Mouse (Mus musculus) midbrain, embryonic 11.5 days (tissue): Measurements from ENCODE around the gene Klhl3. TPM values are rescaled to one million over a fixed set of nuclear protein-coding genes. Genes with fewer than 3 reads are reported as not detected.
A peak's percentile ranks its signal among the peaks of the same experiment; 100 is the strongest.

Source experiments
- ATAC-seq: fragments of 200-750 bp; cut with Nextera tagmentation; 2 replicates; pipeline ENCODE4 v1.8.0; 2017; ENCODE audit warnings: moderate TSS enrichment, moderate library complexity; ENCODE audit not compliant: low FRiP score
- DNase-seq: peaks from one replicate; pipeline ENCODE4 v3.0.0; 2015; ENCODE audit warnings: low spot score; ENCODE audit errors: missing footprints
- H3K27ac ChIP-seq: fragments of 300-500 bp; sonication (generic); 2 replicates; pipeline ENCODE4 v1.5.1; 2014; ENCODE audit warnings: low read depth, low read length
- H3K27me3 ChIP-seq: fragments of 300-500 bp; sonication (generic); 2 replicates; pipeline ENCODE4 v1.6.1; 2014; ENCODE audit warnings: mild to moderate bottlenecking, low read length, moderate library complexity, mixed read lengths; ENCODE audit not compliant: control insufficient read depth, insufficient read depth
- H3K36me3 ChIP-seq: fragments of 300-500 bp; sonication (generic); 2 replicates; pipeline ENCODE4 v1.6.1; 2014; ENCODE audit warnings: mild to moderate bottlenecking, low read length, moderate library complexity, mixed read lengths; ENCODE audit not compliant: control insufficient read depth, insufficient read depth
- H3K4me1 ChIP-seq: fragments of 300-500 bp; sonication (generic); 2 replicates; pipeline ENCODE4 v1.6.1; 2014; ENCODE audit warnings: low read length; ENCODE audit not compliant: control insufficient read depth, insufficient read depth
- H3K4me2 ChIP-seq: fragments of 300-500 bp; sonication (generic); 2 replicates; pipeline ENCODE4 v1.6.1; 2014; ENCODE audit warnings: mild to moderate bottlenecking, moderate library complexity
- H3K4me3 ChIP-seq: fragments of 300-500 bp; sonication (generic); 2 replicates; pipeline ENCODE4 v1.5.1; 2014; ENCODE audit warnings: low read depth, low read length
- H3K9ac ChIP-seq: fragments of 300-500 bp; sonication (generic); 2 replicates; pipeline ENCODE4 v1.6.1; 2014; ENCODE audit warnings: low read length
- H3K9me3 ChIP-seq: fragments of 300-500 bp; sonication (generic); 2 replicates; pipeline ENCODE4 v1.6.1; 2016; ENCODE audit warnings: low read length; ENCODE audit not compliant: control insufficient read depth
- WGBS: fragments of 180-500 bp; shearing (Covaris S2); extraction: QIAGEN DNeasy Blood & Tissue Kit; methylation state at CpG from one replicate; pipeline ENCODE4 v1.1.7; 2014; 5-methylcytosine and 5-hydroxymethylcytosine counted together
- polyA plus RNA-seq: library from polyadenylated mRNA; unstranded; fragments of >200 nt; fragmentation: Nextera tagmentation; extraction: Ambion mirVana; gene quantifications from 2 replicates; pipeline ENCODE4 v1.2.1, GENCODE M21; 2014

Gene Klhl3
- polyA plus RNA-seq, 1 experiment from 2014 or later: 2.6 TPM

DNA sequence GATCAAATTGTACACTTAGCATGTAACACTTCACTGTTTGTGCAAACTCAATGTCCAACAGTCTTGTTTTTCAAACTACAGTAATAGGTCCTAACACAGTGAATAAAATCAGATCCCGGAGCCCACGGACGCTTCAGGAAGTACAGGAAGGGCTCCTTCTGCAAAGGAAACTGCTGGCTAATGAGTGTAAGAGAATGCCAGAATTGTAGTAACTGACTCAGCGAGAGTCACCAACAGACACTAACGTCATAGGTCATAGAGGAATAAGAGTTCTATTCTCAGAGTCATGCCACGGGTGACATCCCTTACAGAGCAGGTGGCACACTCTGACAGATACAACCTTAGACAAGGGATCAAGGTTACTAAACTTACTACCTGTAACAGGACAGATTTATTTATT, 78.9 kb downstream of the Klhl3 start:
- Histone ChIP-seq H3K4me3 (no peak overlapping the region), H3K4me1 (no peaks in the 10 kb centered on the region), H3K27ac (no peak overlapping the region), H3K4me2 (no peak overlapping the region), H3K27me3 (no peaks in the 10 kb centered on the region), H3K9me3 (no peaks in the 10 kb centered on the region), H3K36me3 (no peaks in the 10 kb centered on the region; the same call in 1 of the 2 replicates), H3K9ac (no peak overlapping the region)
- WGBS: 91% methylated on average over 6 of the region's 6 CpGs
- ATAC-seq (no peak), DNase-seq (no peak)

DNA sequence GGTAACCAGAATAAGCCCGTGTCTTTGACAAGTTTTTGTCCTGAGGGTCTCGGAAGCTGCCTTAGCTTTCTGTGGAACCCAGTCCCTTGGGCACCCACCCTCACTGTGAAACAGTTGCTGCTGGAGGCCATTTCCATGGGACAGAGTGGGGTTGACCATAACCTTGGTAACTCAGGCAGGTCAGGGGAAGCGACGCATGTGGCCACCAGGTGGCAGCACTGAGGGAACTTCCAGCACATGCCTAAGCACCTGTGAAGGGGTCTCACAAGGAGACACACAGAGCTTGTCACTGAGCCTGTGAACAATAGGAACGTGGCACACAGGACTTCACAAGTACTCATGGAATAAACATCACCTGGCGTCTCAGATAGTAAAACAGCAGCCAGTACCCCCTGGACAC, 81.6 kb downstream of the Klhl3 start:
- H3K27me3 ChIP-seq: no peaks in the 10 kb centered on the region
- no peak overlapping the region for H3K4me2 ChIP-seq
- WGBS: 49% methylated on average over 6 of the region's 6 CpGs
- no peaks in the 10 kb centered on the region for H3K9me3 ChIP-seq
- no peaks in the 10 kb centered on the region; the same call in 1 of the 2 replicates for H3K36me3 ChIP-seq
- no peaks in the 10 kb centered on the region for H3K4me1 ChIP-seq
- ATAC-seq (no peak), DNase-seq (peak; percentile 93)
- H3K27ac ChIP-seq: no peak overlapping the region
- H3K9ac ChIP-seq: no peak overlapping the region
- H3K4me3 ChIP-seq: no peak overlapping the region

DNA sequence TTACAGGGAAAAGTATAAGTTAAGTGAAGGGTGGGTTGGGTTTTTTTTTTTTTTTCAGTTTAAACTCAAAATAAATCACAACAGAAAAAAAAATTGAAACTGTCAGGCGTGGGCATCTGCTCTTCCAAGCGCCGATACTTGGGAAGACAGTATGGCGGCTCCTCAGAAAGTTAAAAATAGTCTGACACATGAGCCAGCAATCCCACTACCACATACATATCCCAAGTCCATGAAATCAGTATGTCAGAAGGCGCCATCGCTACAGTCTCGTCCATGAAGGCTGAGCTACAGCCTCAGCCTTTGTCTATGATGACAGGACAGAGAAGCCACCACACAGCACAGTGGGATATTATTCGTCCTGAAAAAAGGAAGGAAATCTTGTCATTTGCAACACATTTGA, 86.3 kb downstream of the Klhl3 start:
- Histone ChIP-seq H3K9ac (no peak overlapping the region), H3K9me3 (no peaks in the 10 kb centered on the region), H3K4me3 (no peak overlapping the region), H3K4me1 (no peaks in the 10 kb centered on the region), H3K4me2 (no peak overlapping the region), H3K27ac (no peak overlapping the region), H3K27me3 (no peaks in the 10 kb centered on the region), H3K36me3 (no peaks in the 10 kb centered on the region; the same call in 1 of the 2 replicates)
- WGBS: 83% methylated on average over 8 of the region's 8 CpGs
- DNase-seq: no peak
- ATAC-seq: no peak

DNA sequence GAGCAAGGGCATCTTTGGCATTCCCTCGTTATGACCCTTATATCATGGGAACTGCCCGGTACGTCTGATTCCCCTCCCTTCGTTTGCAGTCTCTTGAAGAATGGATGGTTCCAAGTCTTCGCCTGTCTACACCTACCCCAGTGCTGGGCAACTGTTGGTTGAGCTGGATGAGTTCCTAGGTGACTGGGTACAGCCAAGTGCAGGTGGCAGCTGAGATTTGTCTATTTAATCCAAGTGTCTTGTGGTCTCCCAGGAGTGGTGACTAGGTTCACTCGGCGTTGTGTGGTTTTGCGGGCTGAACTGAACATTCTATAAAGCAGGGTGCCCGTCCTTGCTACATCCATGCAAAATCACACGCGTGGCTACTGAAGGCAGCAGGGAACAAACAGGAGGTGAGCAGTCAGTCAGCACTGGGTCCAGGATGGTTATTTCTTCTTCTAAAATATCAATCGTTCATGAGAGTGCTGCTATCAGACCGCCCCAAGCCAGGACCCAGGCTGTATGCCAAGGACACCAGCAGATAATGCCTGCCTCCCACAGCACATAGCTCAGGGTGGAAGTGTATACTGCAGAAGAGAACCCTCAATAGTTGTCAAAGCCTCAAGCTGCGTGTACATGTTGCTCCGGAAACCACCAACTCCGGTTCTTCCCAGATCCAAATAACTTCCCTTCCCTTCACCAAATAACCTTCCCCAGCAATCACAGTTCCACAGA, 87.5 kb downstream of the Klhl3 start:
- ATAC-seq: no peak
- Histone ChIP-seq H3K4me1 (no peaks in the 10 kb centered on the region), H3K9ac (no peak overlapping the region)

DNA sequence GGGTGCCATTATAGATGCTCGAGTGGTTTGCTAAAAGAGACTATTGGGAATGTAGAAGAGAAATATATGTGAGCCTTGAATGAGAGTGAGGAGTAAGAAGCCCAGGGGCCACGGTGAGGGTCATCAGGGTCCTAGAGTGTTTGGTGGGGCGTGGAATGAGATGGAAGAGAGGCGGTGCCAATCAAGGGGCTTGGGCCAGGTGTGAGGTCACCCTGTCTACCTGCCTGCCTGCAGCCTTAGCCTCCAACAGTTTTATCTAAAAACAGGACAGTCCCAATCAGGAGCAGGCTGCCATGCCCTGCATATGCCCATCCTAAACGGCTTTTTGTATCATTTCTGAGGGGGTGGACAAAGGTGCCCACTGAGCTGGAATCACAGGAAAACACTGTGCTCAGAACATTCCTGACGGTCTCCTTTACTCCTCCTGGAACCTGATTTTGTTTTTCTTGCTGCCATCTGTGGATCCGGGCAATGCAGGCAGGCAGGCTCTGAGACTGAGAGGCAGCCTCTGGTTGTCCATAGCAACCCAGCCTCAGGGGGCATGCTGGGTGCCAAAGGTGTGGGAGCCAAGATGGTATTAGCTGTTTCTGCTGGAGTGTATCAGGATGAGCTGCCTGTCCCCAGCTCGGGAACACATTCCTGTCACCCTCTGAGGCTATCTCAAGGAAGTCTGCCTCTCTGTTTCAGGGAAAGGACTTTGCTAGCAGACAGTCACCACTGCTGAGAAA, 89.5 kb downstream of the Klhl3 start:
- no peaks in the 10 kb centered on the region for H3K27me3 ChIP-seq
- H3K4me1 ChIP-seq: no peaks in the 10 kb centered on the region
- H3K4me3 ChIP-seq: no peak overlapping the region
- no peaks in the 10 kb centered on the region for H3K36me3 ChIP-seq
- 78% methylated on average over 8 of the region's 8 CpGs for WGBS
- H3K9me3 ChIP-seq: no peaks in the 10 kb centered on the region
- no peak overlapping the region for H3K27ac ChIP-seq
- no peak overlapping the region for H3K9ac ChIP-seq
- no peak overlapping the region for H3K4me2 ChIP-seq
- no peak for ATAC-seq
- no peak for DNase-seq

More for the DNA sequence above, 87.5 kb downstream of the Klhl3 start:
- DNase-seq: no peak
- Histone ChIP-seq H3K4me2 (no peak overlapping the region), H3K9me3 (no peaks in the 10 kb centered on the region), H3K27ac (no peak overlapping the region), H3K36me3 (no peaks in the 10 kb centered on the region; the same call in 1 of the 2 replicates), H3K27me3 (no peaks in the 10 kb centered on the region), H3K4me3 (no peak overlapping the region)
- WGBS: 93% methylated on average over 16 of the region's 16 CpGs

DNA sequence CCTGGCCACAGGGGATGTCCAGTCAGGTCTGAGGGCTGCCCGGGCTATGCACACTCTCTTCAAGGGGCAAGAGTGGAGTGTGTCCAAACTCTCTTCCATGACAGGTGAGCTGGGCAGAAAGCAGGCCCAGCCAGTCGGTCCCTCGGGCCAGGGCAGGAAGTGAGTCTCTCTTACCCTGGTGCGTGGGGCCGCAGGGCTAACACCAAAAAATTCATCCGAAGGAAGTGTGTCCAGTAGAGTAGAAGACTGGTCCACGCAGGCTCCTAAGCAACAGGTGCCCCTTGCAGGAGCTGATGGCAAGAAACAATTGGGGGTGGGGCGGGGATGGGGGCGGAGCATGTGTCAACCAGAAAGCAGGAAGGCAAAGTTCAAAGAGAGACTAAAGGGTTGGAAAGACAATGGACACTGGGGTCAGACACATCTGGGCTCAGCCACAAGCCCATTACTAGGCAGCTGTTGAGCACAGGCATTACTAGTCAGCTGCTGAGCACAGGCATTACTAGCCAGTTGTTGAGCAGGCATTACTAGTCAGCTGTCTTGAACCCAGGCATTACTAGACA, 90.3 kb downstream of the Klhl3 start:
- 77% methylated on average over 9 of the region's 9 CpGs for WGBS
- no peaks in the 10 kb centered on the region for H3K4me1 ChIP-seq
- H3K36me3 ChIP-seq: no peaks in the 10 kb centered on the region
- ATAC-seq (no peak), DNase-seq (no peak)
- H3K9me3 ChIP-seq: no peaks in the 10 kb centered on the region
- H3K27ac ChIP-seq: no peak overlapping the region
- no peak overlapping the region for H3K4me3 ChIP-seq
- no peaks in the 10 kb centered on the region for H3K27me3 ChIP-seq
- H3K9ac ChIP-seq: no peak overlapping the region
- no peak overlapping the region for H3K4me2 ChIP-seq

DNA sequence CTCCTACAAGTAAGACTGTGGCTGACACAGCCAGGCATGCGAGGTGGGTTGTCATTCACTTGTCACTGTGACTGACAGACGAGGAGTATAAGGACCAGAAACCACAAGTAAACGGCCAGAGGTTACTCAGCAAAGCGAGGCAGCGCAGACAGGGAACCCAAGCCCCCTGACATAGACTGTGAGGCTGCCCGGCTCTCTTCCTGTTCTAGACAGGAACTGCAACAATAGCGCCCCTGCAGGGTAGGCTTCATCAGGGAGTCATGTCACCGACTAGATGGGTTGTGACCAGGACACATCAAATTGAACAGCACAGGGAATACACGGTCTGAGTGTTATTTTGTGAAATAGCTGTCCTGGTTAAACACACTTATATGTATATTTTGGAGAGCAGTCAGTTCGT, 93.0 kb downstream of the Klhl3 start:
- ATAC-seq (no peak), DNase-seq (no peak)
- H3K9ac ChIP-seq: no peak overlapping the region
- H3K27me3 ChIP-seq: no peaks in the 10 kb centered on the region
- WGBS: 84% methylated on average over 10 of the region's 10 CpGs
- no peak overlapping the region for H3K4me3 ChIP-seq
- no peaks in the 10 kb centered on the region for H3K9me3 ChIP-seq
- H3K4me2 ChIP-seq: no peak overlapping the region
- no peaks in the 10 kb centered on the region for H3K4me1 ChIP-seq
- H3K27ac ChIP-seq: no peak overlapping the region
- no peaks in the 10 kb centered on the region for H3K36me3 ChIP-seq

DNA sequence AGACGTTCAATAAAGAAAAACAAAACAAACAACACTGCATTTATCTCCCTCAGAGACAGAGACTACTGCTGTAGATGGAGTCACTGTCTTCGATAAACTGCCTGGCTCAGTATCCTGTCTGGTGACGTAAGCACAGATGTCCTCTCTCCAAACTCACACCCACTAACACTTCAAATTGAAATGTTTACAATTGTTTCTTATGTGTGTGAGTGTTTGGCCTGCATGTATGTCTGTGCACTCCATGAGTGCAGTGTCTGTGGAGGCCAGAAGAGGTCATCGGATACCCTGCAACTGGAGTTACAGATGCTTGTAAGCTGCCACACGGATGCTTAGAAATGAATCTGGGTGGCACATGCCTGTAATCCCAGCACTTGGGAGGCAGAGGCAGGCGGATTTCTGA, 96.1 kb downstream of the Klhl3 start:
- no peaks in the 10 kb centered on the region for H3K36me3 ChIP-seq
- H3K9me3 ChIP-seq: no peaks in the 10 kb centered on the region
- 81% methylated on average over 6 of the region's 6 CpGs for WGBS
- DNase-seq (no peak), ATAC-seq (no peak)
- H3K4me2 ChIP-seq: no peak overlapping the region
- H3K4me3 ChIP-seq: no peak overlapping the region
- H3K27me3 ChIP-seq: no peaks in the 10 kb centered on the region
- no peaks in the 10 kb centered on the region for H3K4me1 ChIP-seq
- no peak overlapping the region for H3K9ac ChIP-seq
- no peak overlapping the region for H3K27ac ChIP-seq
